Mouse (Mus musculus): ENCODE measurements at regions not wholly inside any gene's neighbourhood (a gene's known extent, or its start where the extent isn't known, plus 50 kb on each side); places are given as distances from the start of the nearest gene placed in this dataset.

DNA sequence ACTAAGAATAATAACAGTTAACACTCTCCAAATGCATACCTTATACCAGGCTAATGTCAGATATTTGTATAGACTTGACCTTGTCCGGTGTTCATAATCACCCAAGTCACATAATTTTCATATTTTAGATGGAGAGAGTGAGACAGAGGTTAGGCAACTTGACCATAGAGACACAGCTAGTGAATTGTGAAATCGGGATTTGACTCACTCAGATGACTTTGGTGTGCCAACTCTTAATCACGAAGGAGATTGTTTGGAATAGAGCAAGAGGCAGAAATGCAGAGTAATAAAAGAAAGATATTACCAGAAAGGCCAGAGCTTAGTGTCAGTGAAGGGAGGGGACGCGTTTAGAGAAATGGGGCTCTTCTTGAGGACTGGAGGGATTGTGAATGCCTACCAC is 152.2 kb downstream of the Tmem26 start:
- TF ChIP-seq CTCF (IDR thresholded peaks at IDR 0.05; ENCODE audit: borderline replicate concordance, extremely low read depth, insufficient read depth, insufficient read length): no peak
- no peak for TF ChIP-seq POLR2A (IDR thresholded peaks at IDR 0.05; ENCODE audit: borderline replicate concordance, extremely low read depth, insufficient read depth, insufficient read length, poor library complexity, severe bottlenecking)
